Mouse (Mus musculus): Measurements from ENCODE around the gene Med13l.

Gene Med13l

GRCm38 (mm10) chr5:118727336-118727735 lies 166.9 kb downstream of the Med13l start:
- no peak for DNase-seq (ENCODE audit: low read depth, low spot score)

- no peak for DNase-seq (ENCODE audit: low read depth, low spot score)
These were observed 171.7 kb downstream of the Med13l start for GRCm38 (mm10) chr5:118732221-118732620.

- DNase-seq (ENCODE audit: low read depth, low spot score): no peak
These were observed 172.2 kb downstream of the Med13l start for GRCm38 (mm10) chr5:118732651-118733050.

- no peak for DNase-seq (ENCODE audit: low read depth, low spot score)
These were observed 173.1 kb downstream of the Med13l start for GRCm38 (mm10) chr5:118733566-118733965.

GRCm38 (mm10) chr5:118734455-118734854 lies 174.0 kb downstream of the Med13l start:
- no peak for DNase-seq (ENCODE audit: low read depth, low spot score)

- no peak for DNase-seq (ENCODE audit: low read depth, low spot score)
These were observed 175.3 kb downstream of the Med13l start for GRCm38 (mm10) chr5:118735738-118736137.

GRCm38 (mm10) chr5:118737548-118737947 lies 177.1 kb downstream of the Med13l start:
- DNase-seq (ENCODE audit: low read depth, low spot score): peak; percentile 41

- DNase-seq (ENCODE audit: low read depth, low spot score): no peak
These were observed 182.6 kb downstream of the Med13l start for GRCm38 (mm10) chr5:118743067-118743466.

GRCm38 (mm10) chr5:118747026-118747425 lies 186.5 kb downstream of the Med13l start:
- DNase-seq (ENCODE audit: low read depth, low spot score): no peak

GRCm38 (mm10) chr5:118751446-118752179 lies 191.1 kb downstream of the Med13l start:
- no peak for DNase-seq (ENCODE audit: low read depth, low spot score)

- DNase-seq (ENCODE audit: low read depth, low spot score): no peak
These were observed 192.4 kb downstream of the Med13l start for GRCm38 (mm10) chr5:118752868-118753267.

- DNase-seq (ENCODE audit: low read depth, low spot score): no peak
These were observed 193.1 kb downstream of the Med13l start for GRCm38 (mm10) chr5:118753471-118754044.

GRCm38 (mm10) chr5:118754191-118754759 lies 193.8 kb downstream of the Med13l start:
- no peak for DNase-seq (ENCODE audit: low read depth, low spot score)

- DNase-seq (ENCODE audit: low read depth, low spot score): no peak
These were observed 195.6 kb downstream of the Med13l start for GRCm38 (mm10) chr5:118756078-118756477.

GRCm38 (mm10) chr5:118757396-118758301 lies 197.2 kb downstream of the Med13l start:
- no peak for DNase-seq (ENCODE audit: low read depth, low spot score)

- no peak for DNase-seq (ENCODE audit: low read depth, low spot score)
These were observed 200.5 kb downstream of the Med13l start for GRCm38 (mm10) chr5:118760986-118761385.

GRCm38 (mm10) chr5:118762499-118763185 lies 202.2 kb downstream of the Med13l start:
- no peak for DNase-seq (ENCODE audit: low read depth, low spot score)

- DNase-seq (ENCODE audit: low read depth, low spot score): no peak
These were observed 202.9 kb downstream of the Med13l start for GRCm38 (mm10) chr5:118763353-118763752.

- DNase-seq (ENCODE audit: low read depth, low spot score): peak; percentile 13
These were observed 208.7 kb downstream of the Med13l start for GRCm38 (mm10) chr5:118769143-118769542.

GRCm38 (mm10) chr5:118773866-118774265 lies 213.4 kb downstream of the Med13l start:
- peak; percentile 50 for DNase-seq (ENCODE audit: low read depth, low spot score)

GRCm38 (mm10) chr5:118776396-118776795 lies 215.9 kb downstream of the Med13l start:
- DNase-seq (ENCODE audit: low read depth, low spot score): no peak

All from embryo, embryonic 11.5 days (tissue).